Mouse (Mus musculus) layer of hippocampus, postnatal 10 days (tissue): ENCODE measurements around the gene Dsn1. TPM values are rescaled to one million over a fixed set of nuclear protein-coding genes. Genes with fewer than 3 reads are reported as not detected.

ENCODE experiments used
- DNase-seq, 2 experiments: peaks; one replicate each; pipeline ENCODE4 v3.0.0; 2021; ENCODE audit warnings: low spot score in 2 of 2
- long read RNA-seq: library from polyadenylated mRNA; stranded (forward); transcript quantifications from one replicate; pipeline ENCODE4 v2.0.0, GENCODE M21; 2023
- total RNA-seq, 2 experiments: library from RNA; stranded (reverse); gene quantifications; 2 replicates each; pipeline ENCODE4 v1.2.3; 2021

Gene Dsn1
- total RNA-seq = 1 to 10 TPM; 5.2 to 8.3 TPM
- long read RNA-seq, partial matches to known transcripts = 0 of 10 reads
- long read RNA-seq, other reads (novel, unspliced or antisense) = 5 of 10 reads

GRCm38 (mm10) chr2:157006511-157007233, at the start of gene Dsn1:
Gene Dsn1, minus strand, starts transcription at chr2:157007154.
- DNase-seq = peak; percentile 90 to 93

DNA sequence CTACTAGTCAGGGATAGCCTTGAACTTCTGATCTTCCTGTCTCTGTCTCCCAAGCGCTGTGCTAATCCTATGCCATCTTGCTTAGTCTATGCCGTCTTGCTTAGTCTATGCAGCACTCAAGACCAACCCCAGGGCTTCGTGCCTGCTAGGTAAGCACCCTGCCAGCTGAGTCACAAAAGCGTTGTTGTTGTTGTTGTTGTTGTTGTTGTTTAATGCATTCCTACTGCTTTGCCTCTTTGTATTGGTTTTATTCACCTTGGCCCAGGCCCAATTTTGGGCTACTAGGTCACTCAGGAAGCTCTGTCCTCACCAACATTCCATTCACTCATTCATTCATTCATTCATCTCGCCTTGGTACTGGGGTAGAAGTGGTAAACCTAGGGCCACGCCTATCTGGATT, 48.8 kb upstream of the Dsn1 start:
- DNase-seq = no peak

DNA sequence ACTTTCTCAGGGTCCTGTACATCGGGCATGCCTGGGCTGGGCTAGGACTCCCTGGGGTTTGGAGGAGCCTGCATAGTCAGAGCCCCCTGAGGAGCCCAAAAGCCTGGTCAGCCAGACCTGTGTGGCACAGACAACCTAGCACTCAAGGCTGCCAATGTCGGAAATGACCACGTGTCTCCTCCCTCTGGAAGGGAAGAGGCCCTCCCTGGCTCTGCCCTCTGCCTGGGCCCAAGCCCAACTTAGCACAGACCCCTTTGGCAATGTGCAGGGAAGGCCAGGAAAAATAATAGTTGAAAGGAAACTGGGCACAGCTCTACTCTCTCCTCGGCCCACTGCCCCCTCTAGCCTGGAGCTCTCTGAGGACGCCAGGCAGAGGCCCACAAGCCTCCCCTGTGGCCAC, 47.9 kb upstream of the Dsn1 start:
- DNase-seq = peak; percentile 66 to 71

DNA sequence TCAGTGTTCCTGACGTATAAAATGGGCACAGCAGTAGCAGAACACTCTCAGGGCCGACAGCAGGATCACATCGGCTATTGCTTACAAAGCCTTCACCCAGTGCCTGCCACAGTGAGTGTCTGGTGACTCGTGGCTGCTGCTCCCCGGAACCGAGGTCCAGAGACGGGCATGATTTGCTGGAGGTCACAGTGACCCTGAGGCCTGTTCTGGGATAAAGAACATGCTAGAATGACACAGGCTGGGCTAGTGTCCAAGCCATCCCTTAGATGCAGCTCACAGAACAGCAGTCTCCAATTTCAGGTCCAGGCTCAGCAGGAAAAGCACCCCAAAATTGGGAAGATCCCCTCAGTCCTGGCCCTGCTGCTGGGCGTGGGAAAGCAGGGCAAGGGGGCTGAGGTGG, 47.3 kb upstream of the Dsn1 start:
- no peak for DNase-seq

GRCm38 (mm10) chr2:157053787-157054186, 46.8 kb upstream of the Dsn1 start:
- no peak for DNase-seq

DNA sequence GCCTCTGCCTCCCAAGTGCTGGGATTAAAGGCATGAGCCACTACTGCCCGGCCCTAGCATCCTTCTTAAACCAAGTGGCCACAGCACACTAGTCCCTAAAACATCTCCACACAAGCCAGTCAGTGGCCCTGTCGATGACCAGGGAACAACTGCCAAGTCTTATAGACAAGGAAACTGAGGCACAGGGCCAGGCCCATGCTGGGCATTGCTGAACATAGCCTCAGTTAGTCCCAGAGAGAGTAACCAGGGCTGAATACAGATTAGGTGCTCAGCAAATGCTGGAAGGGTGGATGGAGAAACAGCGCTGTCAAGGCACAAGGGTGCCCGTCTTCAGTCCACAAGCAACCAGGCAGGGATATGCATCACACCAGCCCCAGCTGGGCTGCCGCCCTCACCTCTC, 46.2 kb upstream of the Dsn1 start:
- no peak for DNase-seq

GRCm38 (mm10) chr2:157052448-157052847, 45.5 kb upstream of the Dsn1 start:
- DNase-seq = no peak

DNA sequence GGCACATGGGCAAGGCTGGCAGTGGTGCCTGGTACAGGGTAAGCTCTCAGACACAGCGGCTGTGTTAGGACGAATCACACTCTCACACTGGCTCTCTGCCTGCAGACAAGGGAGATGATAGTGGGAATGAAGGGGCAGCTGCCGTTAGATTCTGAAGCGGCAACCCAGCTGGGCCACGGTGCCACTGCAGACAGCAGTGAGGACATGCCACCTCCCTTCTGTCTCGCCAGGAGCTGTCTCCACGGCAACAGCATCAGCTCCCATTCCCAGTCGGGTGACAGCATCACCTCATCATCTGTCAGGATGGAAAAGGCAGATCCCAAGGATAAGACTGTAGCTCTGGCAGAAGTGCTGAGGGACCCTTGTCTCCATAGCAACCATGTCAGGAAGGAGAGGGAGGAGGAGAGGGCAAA, 42.9 kb upstream of the Dsn1 start:
- peak; percentile 73 to 75 for DNase-seq

DNA sequence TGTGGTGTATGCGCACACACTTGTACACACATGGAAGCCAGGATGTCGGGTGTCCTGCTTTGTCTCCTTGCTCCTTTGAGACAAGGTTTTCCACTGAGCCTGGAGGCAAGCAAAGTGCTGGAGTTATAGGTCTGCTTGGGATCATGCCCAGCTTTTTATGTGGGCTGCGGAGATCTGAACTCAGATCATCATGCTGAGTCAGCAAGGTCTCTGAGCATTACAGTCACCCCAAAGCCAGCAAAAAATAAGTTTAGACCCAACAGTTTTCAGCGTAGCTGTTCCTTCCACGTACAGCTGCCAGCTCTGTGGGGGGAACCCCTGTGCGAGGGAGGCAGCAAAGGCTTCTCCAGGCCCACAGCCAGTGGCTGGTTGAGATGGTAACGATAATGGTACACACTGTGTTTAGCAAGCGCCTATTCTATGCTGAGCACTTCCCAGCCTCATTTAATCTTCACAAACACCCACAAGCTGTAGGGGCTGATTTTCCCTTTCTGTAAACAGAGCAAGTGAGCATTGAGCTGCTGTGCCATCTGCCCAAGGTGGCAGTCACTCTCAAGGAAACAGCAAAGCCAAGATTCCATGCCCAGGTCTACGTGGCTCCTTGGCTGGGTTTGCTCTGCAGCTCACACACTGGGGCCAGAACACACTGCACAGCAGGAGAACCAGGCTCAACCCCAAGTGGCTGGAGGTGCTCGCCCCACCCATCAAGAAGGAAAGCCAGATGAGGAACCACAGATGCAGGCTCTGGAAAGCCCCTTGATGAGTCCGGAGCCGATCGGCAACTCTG, 41.6 kb upstream of the Dsn1 start:
- DNase-seq = peak in 1 of 2 experiments; percentile 68

- DNase-seq = no peak
Observed at GRCm38 (mm10) chr2:157046956-157047355, 40.0 kb upstream of the Dsn1 start.

GRCm38 (mm10) chr2:157045932-157046331, 39.0 kb upstream of the Dsn1 start:
- DNase-seq = no peak

GRCm38 (mm10) chr2:157043987-157044386, 37.0 kb upstream of the Dsn1 start:
- DNase-seq = no peak

- no peak for DNase-seq
Observed at GRCm38 (mm10) chr2:157043556-157043955, 36.6 kb upstream of the Dsn1 start.

DNA sequence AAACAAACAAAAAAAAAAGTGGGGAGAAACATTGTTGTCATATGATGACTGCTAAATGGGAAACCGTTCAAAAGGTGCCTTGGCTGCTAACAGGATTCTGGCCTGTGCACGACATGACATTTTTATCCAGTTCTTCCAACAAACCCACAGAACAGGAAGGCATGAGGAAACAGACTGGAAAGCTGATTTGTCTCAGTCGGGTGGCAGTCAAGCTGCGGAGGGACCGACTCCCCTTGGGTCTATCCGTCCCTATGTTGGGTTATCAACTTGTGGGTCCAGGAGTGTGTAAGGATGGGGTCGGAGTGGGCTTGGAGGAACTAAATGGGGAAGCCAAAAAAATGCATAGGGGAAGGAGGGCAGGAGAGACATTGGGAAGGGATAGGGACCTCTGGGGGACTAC, 34.5 kb upstream of the Dsn1 start:
- no peak for DNase-seq

GRCm38 (mm10) chr2:157040649-157041046, 33.7 kb upstream of the Dsn1 start:
- DNase-seq = no peak

DNA sequence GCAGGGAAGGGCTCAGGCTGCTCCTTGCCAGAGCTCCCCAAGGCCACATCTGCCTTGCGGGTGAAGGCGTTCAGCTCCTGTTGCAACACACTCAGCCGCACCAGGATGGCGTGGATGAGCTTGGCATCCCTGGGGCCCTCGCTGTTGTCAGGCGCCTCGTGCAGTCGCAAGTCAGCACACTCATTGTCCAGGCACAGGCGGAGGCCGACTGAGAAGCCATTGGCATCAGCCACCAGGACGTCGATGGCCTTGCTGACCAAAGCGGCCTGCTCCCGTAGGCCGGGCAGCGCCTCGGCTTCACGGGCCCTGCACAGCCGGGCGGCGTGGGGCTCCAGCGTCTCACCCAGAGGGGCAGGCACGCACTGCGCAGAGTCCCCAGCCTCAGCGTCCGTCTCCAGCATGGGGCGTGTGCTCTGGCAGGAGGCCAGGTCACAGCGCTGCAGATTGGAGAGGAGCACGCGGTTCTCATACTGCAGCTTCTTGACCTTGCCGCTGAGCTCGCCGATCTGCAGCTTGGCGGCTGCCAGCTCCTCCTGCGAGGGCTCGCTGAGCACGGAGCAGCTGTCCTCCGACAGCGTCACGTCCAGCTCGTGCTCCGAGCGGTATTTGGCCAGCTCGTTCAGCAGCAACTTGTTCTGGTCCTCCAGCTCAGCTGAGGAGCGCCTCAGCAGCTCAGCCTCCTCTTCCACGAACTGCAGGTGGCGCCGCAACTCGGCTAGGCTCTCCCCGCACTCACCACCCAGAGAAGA, 33.1 kb upstream of the Dsn1 start:
- peak in 1 of 2 experiments; percentile 63 for DNase-seq

- no peak for DNase-seq
Observed at GRCm38 (mm10) chr2:157037303-157037702, 30.3 kb upstream of the Dsn1 start.

DNA sequence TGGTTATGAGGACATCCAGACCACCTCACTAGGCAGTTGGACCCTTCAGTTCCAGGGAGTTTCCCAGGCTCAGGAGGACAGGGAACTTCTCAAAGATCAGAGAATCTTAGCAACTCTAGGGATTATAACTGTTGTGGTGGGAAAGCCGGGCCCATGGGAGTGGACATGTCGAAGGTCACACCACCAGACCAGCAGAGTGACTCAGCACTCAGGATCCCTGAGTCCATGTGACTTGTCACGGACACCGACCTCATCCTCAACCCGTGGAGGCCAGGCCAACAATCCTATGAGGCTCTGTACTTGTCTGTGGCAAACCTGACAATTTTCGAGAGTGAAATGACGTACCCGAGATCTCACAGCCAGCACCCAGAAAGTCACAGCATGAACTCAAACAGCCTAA, 29.4 kb upstream of the Dsn1 start:
- no peak for DNase-seq

DNA sequence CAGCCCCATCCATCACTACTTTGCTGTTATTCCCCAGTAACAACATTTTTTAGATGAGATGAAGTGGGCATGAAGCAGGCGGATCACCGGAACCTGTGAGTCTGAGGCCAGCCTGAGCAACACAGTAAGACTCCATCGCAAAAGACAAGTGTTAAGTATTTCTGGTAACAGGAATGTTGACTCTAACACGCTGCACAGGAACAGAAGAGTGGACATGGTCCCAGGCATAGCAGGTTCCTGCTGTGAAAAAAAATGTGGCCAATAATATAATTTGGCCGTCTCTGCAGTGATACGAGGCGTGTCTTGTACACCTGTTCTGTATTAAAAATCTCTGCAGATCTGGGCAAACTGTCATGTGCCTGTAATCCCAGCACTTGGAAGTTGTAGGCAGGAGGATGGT, 28.4 kb upstream of the Dsn1 start:
- no peak for DNase-seq

DNA sequence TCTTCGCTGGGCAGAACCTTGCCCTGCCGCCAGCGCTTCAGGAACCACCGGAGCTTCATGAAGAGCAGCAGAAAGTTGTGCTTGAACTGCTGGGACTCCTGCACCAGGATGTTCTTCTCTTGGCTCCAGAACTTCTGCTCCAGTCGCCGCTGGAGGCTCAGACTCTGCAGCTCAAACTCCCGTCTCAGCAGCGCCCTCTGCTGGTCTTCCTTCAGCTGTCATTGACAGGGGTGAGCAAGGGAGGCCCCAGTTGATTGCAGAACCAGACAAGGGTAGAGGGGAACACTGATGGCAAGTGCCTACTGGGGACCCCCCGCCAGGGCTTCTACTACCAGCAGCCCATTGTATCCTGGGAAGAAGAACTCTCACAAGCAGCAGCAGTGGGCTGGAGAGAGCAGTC, 23.9 kb upstream of the Dsn1 start:
- DNase-seq = peak; percentile 91 to 92

DNA sequence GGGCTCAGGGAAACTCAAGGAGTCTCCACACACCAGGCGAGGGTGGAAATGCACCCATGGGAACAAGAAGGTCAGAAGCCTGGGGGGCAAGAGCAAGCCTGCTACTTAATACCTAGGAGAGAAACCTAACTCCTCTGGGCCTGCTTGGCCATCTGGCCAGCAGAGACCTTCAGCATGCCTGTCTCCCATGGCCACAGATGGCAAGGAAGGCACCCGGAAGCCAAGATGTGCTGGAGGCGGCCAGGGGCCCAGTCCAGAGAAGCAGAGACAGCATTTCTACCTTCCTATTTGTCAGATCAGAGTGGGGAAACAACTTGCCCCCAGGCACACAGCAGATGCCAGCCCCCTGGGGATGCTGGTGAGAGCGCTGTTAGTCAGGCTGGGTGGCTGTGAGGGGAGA, 21.3 kb upstream of the Dsn1 start:
- DNase-seq = no peak
